Mouse (Mus musculus) layer of hippocampus, postnatal 36 days (tissue): ENCODE results near the gene Ccdc85c. TPM values are rescaled to one million over a fixed set of nuclear protein-coding genes. Genes with fewer than 3 reads are reported as not detected.

ENCODE experiments used
- DNase-seq, 2 experiments: peaks; one replicate each; pipeline ENCODE4 v3.0.0; 2022
- total RNA-seq, 2 experiments: library from RNA; stranded (reverse); gene quantifications; 2 replicates each; pipeline ENCODE4 v1.2.3; 2021

The Ccdc85c gene
- 10 to 100 TPM; 68.1 to 70.0 TPM for total RNA-seq

GRCm38 (mm10) chr12:108274661-108275507 lies at the start of gene Ccdc85c:
Gene Ccdc85c (minus strand): TSS chr12:108275425.
- DNase-seq: peak; percentile 47 to 49

DNA sequence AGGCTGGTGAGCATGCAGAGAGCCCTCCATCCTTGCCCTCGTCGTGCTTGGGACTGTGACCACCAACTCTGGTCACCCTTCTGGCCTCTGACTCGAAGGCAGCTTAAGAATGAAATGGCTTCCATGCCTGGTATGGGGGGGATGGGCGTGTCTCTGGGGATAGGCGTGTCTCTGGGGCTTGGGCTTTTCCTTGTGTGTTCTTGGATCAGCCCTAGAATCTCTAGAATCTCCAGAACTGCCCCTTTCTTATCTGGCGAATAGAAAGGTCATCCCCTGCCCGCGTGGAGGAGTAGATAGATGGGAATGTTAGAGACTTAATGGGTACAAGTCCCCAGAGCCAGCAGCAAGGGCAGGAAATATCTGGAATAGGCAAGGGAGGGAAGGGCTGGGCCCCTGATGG lies 44.9 kb upstream of the Ccdc85c start:
- DNase-seq: no peak

DNA sequence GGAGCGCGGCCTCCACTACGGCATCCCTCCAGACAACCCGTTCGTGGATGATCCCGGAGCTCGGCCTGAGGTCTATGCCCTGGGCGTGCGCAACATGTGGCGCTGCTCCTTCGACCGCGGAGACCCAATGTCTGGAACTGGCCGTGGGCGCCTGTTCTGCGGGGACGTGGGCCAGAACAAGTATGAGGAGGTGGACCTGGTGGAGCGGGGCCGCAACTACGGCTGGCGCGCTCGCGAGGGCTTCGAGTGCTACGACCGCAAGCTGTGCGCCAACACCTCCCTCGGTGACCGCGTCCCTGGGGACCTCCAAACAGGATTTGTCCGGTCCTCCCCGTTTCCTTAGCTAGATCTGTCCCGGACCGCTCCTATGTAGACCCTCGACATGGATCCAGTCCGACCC lies 43.3 kb upstream of the Ccdc85c start:
- no peak for DNase-seq

GRCm38 (mm10) chr12:108317826-108318430 lies 42.7 kb upstream of the Ccdc85c start:
- DNase-seq: no peak

DNA sequence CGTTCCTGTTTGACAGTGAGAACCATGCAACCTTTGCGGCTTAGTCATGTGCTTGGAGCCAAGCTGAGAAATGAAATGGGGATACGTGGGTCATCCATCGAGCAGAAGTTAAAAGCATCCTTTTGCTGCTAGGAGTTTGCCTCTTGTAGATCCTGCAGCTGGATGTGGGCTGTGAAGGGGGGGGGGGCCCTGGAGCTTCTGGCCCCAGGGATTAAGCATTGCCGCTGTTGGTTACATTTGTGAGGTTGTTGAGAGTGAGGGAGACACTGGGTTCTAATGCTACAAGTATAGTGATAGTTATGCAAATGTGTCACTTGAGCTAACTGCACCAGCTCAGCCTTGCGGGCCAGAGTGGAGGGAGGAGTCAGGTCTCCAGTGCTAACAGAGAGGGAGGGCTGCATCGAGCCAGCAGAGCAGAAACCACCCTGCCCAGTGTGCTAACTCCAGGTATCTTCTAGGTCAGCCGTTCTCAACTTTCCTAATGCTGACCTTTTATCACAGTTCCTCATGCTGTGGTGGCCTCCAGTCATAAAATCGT lies 42.0 kb upstream of the Ccdc85c start:
- DNase-seq: no peak

DNA sequence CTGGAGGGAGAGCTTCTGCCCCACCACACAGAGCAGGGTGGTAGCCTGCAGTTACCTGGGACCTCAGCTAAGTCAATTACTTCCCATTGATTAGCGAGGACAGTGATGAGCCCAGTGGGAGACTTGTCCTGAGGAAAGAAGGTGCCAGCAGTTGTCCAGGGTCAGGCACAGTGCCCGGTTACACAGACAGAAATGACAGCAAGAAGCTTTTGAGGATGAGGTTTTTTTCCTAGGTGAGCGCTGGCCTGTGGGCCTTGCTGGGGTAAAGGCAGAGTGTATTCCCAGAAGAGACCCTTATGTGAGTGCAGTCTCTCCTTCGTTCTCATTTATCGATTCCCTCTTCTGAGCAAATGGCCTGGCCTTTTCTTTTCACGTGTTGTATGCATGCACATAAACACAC lies 41.4 kb upstream of the Ccdc85c start:
- no peak for DNase-seq

DNA sequence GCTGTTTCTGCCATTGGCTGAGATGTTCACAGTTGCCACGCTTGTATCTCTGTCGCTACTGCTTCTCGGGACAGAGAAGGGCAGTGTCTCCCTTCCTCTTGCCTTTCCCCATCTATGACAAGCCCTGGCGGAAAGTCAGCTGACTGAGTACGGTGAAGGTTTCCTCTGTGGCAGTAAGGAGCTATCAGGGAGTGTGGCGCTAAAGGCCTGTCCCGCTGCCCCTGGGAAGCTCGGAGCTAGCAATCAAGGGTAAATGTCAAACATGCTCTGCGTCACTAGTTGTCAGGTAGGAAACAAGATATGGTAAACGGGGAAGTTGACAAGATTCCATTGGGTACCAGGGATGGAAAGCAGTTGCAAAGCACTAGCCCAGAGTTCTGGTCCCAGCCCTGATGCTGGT lies 40.6 kb upstream of the Ccdc85c start:
- DNase-seq: no peak

DNA sequence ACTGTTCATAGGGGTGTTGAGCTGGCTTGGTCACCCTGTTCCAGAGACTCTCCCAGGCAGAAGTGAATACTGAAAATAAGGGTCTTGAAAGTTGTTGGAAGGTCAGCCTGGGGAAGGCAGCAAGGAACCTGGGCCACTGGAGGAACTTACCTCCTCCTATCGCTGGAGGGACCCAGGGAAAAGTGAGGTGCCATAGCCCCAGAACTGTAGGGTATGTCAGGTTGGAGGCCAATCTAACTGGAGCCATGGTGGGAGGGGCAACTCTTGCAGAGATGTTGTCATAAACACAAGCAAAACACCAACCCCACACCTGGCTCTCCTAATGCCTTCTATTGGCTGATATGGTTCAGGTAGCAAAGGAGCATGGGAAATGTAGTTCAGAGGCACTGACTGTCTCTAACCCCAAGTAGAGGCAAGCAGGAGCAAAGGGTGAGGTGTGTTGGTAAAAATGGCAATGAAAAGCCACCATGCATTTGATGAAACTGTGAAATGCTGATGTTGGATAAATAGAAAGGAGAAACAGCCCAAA lies 38.1 kb upstream of the Ccdc85c start:
- no peak for DNase-seq

DNA sequence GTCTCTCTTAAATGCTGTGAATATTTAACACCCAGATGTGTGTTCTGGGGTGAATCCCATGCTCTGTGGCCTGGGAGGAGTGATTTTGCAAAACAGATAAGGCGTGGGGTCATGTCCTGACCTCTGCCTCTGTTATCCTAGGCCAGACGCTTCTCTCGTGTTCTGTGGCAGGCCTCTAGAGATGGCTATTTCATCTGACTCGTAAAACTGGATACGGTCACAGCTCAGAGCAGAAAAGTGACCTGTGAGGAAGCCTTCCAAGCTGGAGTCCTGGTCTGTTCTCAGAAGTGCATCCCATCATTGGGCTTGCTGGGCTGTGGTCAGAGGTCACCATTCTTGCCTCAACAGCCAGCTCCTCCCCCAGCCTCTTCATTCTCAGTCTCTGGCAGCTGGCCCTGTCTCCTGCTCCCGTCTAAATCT lies 37.2 kb upstream of the Ccdc85c start:
- no peak for DNase-seq

DNA sequence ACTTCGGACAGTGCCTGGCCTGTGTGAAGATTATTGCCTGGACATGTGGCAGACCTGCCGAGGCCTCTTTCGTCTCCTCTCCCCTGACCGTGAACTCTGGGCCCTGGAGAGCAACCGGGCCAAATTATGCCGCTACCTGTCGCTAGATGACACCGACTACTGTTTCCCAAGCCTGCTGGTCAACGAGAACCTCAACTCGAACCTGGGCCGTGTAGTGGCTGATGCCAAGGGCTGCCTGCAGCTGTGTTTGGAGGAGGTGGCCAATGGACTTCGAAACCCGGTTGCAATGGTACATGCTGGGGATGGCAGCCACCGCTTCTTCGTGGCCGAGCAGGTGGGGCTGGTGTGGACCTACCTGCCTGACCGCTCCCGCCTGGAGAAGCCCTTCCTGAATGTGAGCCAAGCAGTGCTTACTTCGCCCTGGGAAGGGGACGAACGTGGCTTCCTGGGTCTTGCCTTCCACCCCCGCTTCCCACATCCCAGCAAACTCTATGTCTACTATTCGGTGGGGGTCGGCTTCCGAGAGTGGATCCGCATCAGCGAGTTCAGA lies 36.6 kb upstream of the Ccdc85c start:
- DNase-seq: no peak

DNA sequence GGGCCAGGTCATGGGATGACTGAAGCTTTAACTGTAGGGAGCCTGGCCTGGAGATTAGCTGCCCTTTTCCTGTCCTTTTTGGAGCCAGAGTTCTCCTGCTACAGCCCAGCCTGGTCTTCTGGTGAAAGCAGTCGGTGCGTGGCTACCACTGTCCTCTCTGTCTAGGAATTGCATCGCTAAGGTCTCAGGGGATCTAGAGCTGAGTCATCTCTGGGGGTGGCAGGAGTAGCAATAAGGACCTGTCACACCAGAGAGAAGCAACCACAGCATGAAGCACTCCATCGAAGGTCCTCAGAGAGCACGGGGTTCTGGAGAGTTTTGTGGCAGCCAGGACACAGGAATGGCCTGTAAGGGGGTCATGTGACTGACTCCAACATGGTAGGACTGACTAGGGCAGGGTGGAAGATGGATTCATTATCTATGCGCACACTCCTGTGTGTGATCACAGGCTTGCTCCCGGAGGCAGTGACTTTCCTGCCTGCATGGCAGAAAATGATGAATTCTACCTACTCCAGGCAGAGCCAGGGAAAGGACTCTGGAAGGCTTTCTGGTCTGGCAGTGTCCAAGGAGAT lies 35.3 kb upstream of the Ccdc85c start:
- DNase-seq: no peak

GRCm38 (mm10) chr12:108310041-108310440 lies 34.8 kb upstream of the Ccdc85c start:
- no peak for DNase-seq

DNA sequence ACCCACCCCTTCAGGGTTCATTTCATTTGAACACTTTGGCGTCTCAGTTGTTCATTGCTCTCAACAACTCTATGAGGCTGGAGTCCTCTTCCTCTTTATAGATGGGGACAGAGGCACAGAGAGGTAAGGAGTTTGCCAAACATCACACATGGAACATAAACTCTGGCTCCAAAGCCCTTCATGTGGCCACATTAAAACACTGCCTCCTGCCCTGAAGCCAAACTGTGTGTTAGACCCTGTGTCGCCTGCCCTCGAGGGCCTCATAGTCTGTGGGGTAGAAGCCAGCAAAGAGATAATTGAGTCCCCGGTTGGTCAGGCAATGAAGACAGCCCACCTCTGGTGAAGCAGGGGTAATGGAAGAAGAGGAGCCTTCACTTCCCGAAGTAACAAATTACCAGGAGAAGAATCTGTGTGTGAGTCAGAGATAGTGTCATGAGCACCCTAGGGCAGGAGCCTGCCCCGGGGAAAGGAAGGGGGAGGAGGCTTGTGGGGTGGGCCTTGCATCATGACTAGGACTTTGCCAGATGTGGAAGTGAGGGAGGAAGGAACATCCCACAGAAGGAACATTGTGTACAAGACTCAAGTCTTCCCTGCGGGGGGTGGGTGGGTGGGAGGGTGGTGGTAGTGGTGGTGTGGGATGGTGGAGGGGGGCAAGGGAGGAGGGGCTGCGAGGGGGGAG lies 34.0 kb upstream of the Ccdc85c start:
- no peak for DNase-seq

GRCm38 (mm10) chr12:108308363-108308856 lies 33.2 kb upstream of the Ccdc85c start:
- no peak for DNase-seq

GRCm38 (mm10) chr12:108307553-108307952 lies 32.3 kb upstream of the Ccdc85c start:
- no peak for DNase-seq

GRCm38 (mm10) chr12:108305812-108306794 lies 30.9 kb upstream of the Ccdc85c start, which contains the start of gene Hhipl1:
Gene Hhipl1 (plus strand): TSS chr12:108306270.
- no peak for DNase-seq

DNA sequence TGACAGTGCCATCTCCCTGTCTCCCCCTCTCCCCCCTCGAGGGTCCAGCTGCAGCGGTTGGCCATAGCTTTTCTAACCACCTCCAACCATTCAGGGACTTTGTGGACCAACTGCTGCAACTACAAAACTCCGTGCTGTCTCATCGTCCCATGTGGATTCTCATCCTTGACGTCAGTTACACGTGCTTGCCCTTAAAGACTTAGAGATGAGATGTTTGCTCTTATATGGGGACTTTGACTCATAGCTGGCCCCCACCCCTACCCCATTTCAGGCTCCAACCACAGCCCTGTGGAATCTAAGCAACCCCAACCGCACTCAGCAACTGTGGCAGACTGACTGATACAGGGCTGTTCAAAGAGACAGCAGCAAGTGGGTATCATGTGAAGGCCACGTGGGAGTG lies 29.9 kb upstream of the Ccdc85c start:
- DNase-seq: no peak

- no peak for DNase-seq
Observed at GRCm38 (mm10) chr12:108303778-108304365, 28.6 kb upstream of the Ccdc85c start.

- no peak for DNase-seq
Observed at GRCm38 (mm10) chr12:108301006-108301405, 25.8 kb upstream of the Ccdc85c start.

- no peak for DNase-seq
Observed at GRCm38 (mm10) chr12:108297033-108297432, 21.8 kb upstream of the Ccdc85c start.
